Mouse (Mus musculus): ENCODE data around the gene Adamts14. TPM values are rescaled to one million over a fixed set of nuclear protein-coding genes. Genes with fewer than 3 reads are reported as not detected.

Adamts14 gene
- total RNA-seq, 1 experiment from 2014 or later, result 2.8 TPM

DNA sequence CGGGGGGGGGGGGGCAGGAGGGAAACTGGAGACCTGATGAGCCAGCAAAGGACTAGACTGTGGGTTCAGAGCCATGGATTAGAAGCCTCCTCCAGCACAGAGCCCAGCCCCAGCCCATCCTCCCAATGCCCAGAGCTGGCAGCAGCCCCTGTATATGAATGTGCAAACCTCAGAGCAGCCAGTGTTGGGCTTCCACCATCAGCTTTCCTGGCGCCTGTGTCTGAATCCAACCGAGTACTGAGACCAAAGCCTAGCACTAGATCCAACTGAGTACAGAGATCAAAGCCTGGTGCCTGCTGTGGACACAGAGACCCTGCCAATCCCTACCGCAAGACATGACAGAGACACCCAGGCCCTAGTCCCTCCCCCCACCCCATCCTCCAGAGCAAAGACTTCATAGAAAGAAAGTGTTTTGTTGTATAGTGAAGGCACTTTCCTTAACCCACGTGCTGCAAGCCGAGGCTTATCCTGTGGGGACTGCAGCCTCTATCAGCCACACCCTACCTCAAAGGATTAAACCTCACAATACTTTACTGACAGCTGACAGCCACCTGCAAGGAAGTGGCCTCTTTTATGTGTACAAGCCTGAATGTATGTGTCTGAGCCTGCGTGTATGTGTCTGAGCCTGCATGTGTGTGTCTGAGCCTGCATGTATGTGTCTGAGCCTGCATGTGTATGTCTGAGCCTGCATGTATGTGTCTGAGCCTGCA is 40.2 kb downstream of the Adamts14 start:
- DNase-seq, result no peak

DNA sequence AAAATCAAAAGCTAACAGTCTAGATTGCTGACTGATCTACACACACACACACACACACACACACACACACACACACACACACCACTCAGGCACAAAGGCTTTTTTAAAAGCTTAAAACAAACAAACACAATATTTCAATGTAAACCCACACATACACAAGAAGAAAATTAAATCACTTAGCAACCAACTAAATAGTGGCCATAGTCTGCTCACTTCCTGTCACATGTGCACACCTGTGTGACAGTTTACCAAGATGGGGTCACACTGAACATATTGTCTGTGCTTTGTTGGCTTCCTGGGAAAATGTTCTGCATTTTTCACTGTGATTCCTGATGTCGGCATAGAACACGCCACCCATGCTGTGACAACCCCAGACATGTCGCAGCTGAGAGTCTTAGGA is 41.5 kb downstream of the Adamts14 start:
- DNase-seq, result no peak

DNA sequence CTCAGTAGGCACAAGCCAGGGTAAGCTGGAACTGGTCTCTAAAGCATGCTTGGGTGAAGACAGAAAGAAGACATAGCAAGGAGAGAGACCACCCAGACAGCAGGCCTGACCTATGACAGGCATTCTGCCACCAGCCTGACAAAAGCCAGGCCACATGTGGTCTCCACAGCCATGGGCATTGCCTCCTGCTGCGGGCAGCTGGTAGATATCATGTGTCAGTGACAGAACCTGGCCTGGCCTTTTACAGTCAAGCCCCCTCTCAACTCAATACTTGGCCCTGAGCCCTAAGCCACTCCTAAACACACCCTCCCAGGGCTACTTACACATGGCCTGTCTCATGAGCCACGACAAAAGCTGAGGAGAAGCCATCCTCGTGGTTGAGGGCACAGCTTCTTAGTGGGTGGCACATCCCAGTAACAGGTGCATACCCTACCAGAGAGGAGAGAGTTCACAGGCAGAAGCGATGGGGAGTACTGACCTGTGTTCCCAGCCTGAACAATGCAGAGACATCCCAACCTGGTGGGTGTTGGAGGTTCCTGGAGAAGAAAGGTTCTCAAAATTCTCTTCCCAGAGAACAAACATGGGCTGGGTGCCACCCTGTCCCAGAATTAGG is 46.3 kb downstream of the Adamts14 start:
- DNase-seq, result no peak

DNA sequence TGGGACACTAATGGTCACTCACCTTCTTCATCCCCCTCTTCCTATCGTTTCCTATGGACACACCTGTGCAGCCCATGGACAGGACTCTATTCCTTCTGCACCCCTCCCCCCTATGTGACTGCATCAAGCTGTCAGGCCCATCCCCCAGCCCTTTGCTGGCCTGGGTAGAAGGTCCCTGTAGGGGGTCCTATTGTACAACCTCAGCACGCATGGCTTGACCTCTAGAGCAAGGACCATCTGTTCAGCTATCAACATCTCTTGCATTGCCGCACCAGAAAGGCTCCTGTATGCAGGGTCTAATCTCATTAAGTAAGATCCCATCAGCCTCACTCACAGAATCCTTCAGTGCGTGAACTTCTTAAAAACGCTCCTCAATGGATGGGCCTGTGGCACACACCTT is 47.5 kb downstream of the Adamts14 start:
- no peak for DNase-seq

DNA sequence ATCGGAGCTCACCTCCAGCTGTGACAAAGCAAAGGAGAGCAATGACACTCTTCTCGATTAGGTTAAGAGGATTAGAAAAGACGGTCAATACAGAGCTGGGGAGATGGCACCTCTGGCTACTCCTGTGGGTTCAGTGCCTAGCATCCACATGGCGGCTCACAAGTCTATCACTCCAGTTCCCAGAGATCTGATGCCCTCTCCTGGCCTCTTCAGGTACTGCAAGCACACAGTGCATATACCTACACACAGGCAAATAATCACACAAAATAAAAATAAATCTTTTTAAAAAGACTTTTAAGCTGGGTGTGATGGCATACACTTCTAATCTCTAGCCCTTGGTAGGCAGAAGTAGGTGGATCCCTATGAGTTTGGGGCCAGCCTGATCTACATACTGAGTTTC is 53.9 kb downstream of the Adamts14 start:
- no peak for DNase-seq

DNA sequence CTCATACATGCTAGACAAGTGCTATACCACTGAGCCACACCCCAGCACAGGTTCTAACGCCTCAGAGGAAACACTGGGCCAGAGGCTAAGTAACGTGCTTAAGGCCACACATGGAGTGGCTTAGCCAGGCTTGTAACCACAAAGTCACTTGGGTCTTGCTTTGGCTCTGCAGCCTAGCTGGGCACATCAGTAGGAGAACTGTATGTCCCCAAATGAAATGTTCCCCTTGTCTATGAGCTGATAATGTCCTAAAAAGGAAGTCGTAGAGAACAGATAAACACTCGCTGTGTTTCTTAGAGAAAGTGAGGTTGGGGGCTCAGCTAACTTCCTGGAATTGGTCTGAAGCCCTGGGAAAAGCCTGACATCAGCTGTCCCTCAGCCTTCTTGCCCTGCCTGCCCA is 57.1 kb downstream of the Adamts14 start:
- no peak for DNase-seq

DNA sequence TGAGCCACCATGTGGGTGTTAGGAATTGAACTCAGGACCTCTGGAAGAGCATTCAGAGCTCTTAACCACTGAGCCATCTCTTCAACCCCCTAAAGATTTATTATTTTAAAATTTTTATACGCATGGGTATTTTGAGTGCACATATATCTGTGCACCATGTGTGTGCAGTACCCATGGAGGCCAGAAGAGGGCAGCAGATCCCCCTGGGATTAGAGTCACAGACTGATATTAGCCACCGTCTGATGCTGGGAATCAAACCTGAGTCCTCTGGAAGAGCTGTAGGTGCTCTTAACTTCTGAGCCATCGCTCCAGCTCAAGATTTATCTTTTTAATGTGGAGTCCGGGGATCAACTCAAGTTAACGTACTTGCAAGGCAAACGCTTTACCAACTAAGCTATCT is 57.6 kb downstream of the Adamts14 start:
- no peak for DNase-seq

DNA sequence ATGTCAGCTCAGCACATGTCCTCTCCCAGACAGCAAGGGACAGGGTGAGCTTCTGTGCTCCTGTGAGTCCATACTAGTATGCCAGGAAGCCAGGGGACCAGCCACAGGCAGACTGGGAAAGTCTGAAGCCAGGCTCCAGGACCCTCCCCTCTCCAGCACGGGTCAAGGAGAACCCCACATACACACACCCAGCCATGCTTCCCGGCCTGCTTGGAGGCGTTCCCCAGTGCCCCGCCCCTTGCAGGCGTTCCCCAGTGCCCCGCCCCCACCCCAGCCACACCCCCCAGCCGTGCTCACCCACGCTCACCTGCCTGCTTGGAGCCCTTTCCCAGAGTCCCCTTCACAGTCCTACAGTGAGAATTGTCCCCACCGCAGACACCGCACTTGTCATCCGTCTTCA is 60.4 kb downstream of the Adamts14 start:
- no peak for DNase-seq

DNA sequence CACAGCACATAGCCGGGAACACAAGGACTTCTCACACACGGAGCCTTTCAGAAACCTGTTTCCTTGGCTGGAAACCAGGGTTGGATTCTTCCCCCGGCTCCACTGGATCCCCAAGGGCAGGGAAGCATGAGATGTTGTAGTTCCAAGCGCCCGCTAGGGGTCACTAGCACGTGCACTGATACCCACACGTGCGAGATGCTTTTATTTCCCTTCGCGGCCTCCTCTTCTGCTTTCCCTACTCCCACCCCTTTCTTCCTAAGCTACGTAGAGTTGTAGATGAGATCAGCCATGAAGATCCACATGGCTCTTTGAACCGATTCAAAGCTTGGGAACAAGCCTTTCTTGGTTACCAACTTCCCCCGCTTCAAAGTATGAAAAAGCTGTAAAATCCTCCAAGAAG is 61.5 kb downstream of the Adamts14 start:
- DNase-seq, result peak; percentile 65

DNA sequence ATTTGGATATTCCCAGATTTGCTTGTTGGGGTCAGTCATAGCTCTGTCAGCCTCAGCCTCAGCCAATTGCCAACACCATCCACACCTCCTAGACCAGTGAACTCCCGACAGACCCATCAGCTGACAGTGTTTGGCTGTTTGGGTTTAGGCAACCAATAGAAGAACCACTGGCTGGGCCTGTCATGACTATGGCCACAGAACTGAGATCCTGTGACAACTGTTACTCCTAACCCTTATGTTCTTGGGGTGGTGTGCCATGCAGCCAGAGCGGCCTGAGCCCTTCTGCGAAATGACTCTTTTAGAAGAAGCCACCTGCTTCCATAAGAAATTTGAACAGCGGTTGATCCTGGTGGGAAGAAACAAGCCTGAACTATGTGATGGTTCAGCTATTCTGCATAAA is 62.1 kb downstream of the Adamts14 start:
- DNase-seq, result no peak

DNA sequence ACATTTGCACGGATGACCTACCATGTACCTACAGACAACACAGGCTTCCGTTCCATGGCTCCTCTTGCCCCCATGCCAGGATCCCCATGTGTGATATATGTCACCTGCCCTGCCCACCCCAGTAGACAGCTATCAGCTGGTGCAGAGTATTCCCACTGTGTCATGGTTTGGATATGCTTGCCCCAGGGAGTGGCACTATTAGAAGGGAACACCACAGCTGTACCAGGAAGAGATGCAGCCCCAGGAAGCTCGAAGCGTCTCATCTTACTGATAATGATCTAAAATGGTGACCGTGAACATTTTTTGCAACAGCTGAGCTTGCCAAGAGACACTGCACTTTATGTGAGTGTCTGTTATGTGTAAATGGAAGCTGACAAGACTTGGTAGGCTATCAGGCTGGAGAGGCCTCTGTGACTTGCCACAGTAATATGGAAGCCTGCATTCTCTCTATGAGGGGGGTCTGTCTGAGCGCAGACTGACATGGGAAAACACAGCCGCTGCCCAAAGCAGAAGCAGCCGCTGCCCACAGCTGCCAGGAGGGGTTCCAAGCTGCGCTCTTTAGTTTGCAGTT is 65.0 kb downstream of the Adamts14 start:
- no peak for DNase-seq

DNA sequence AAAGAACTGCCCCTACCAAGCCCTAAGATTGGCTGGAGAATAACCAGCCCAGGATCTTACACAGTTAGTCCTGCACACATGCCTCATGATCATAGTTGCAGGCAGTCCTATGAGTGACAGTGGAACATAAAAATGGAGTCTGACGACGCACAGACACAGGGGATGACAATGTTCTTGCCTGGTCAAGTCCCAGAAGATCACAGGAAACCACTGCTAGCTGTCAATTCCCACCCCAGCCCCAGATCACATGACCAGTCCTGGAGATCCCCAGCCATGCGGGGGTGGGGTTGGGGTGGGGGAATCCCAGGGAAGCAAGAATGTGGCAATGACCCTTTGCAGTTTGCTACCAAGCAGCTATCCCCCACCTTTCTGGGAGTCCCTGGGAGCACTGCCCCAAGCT is 69.3 kb downstream of the Adamts14 start:
- DNase-seq, result no peak

DNA sequence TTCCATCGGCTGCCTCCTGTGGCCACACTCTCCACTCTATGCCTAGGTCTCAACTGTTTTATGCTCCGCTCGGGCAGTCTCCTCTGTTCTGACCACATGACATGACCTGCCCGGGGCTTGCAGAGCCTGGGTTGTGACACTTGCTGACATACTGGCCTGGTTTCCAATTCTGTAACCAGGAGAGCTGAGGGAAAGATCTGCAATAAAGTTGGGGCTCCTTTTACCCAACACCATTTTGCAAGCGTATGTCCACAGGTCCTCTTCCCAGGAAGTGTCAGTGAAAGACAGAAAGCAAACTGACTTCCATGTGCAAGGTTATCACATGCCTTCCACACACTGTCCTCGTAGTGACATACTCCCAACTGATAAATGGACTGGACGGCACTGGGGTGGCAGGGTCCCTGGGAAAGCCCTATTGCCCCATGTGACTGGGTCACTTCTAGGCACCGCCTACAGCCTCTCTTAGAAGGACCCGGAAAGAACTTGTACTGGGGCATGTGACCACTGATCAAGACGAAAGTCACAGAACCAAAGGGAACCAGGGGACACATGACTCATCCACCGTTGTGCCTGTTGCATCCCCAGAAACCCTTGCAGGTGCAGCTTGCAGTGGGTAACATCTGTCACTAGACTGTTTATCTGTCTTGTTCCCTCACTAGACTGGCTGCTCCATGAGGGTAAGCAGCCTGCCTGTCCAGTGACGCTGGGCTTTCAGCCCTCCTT is 71.5 kb downstream of the Adamts14 start:
- no peak for DNase-seq

DNA sequence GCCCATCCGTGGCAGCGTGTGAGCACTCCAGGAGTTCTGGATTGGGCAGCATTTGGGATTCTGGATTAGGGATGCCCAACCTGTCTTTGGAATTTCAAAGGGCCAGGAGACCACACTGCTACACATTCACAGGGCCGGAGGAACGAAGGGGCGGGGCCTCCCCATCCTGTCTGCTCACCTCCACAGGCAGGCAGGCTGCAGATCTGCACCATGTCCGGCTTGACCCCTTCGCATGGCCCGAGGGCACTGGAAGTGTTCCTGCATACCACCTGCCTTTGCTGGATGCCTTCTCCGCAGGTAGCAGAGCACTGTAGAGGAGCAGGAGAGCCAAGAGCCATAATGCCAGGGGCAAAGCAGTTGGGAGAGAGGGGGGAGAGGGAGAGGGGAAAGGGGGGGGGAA is 72.2 kb downstream of the Adamts14 start:
- DNase-seq, result no peak

DNA sequence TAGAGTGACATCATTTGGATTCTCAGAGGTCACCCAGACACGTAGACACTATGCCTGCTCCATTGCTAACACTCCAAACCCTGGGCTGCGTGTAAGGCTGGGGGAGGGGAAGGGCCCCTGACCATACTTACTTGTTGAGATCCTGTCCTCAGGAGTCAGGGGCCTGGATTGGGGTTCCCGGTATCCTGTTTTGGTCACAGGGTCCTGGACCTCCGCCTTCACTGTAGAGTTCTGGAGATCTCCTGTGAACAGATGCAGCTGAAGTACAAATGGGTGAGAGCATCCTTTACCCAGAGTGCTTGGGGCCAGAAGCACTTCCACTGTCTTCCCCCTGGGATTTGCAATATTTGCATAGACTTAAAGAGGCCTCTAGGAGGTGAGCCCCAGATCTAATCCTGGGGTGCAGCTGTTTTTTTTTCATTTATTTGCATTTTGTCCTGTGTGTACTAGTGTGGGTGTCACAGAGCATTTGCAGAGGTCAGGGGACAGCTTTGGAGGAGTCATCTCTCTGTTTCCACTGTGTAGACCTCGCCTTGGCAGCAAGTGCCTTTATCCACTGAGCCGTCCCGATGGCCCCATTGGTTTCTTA is 72.9 kb downstream of the Adamts14 start:
- DNase-seq, result no peak

DNA sequence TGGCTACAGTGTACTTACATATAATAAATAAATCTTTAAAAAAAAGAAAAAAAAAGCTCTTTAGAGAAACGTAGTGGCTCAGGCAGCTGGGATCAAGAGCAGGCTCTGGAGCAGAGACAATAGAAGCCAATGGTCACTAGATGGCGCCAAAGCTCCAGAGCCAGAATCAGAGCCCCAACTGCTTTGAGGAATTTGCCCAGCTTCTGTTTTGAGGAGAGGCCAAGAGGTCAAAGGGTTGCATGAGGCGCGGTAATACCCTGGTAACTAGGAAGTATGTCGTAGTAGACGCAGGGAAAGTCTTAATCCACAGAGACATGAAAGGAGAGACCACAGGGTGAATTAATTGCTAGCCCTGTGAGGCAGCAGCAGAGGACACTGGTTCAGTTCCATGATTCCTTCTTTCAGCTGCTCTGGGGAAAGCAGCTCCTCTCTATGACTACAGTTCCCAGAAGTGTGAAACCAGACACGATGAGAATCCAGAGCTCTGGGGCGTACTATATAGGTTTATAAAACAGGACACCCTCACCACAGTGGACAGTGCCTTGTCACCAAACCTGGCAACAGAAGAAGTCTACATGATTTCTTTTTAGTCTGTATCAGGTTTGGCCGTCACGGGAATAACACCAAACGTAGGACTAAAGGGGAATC is 73.5 kb downstream of the Adamts14 start:
- DNase-seq, result peak; percentile 69

DNA sequence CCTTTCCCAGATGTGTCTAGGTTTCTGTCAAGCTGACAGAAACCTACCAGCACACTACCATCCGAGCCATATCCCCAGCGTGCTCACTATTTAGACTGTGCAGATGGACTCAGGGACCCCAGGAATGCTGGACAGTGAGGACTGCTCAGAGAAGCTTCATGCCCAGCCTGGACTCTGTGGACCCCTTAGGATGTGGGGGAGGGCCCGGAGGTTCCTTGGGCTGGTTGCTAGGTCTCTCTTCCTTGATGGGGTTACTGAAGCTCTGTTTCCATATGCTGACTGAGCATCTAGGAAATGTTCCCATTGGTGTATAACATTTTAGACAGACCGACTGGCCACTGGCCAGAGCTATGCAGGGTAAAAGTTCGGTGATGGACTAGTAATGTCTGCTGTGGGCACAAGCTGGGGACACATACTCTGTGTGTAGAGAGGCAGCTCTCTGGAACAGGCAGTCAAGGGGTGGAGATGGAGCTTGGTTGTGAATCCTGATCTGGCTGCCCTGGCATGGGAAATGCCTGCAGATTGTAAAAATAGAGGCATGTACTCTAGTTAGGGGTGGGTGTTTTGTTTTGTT is 77.4 kb downstream of the Adamts14 start:
- no peak for DNase-seq

DNA sequence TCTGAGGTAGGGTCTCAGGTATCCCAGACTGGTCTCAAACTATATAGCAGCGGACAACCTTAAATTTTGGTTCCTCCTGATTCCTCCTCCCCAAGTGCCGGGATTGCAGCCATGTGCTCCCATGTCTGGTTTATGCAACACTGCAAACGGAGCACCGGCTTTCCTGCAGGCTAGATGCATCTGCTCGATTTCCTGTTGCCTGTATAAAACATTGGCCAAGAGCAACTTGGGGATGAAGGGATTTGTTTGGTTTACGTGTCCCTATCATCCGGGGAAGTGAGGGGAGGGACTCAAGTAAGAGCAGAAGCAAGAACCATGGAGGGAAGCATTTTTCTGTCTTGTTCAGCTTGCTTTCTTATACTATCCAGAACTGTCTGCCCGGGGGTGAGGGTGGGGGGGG is 78.0 kb downstream of the Adamts14 start:
- no peak for DNase-seq

DNA sequence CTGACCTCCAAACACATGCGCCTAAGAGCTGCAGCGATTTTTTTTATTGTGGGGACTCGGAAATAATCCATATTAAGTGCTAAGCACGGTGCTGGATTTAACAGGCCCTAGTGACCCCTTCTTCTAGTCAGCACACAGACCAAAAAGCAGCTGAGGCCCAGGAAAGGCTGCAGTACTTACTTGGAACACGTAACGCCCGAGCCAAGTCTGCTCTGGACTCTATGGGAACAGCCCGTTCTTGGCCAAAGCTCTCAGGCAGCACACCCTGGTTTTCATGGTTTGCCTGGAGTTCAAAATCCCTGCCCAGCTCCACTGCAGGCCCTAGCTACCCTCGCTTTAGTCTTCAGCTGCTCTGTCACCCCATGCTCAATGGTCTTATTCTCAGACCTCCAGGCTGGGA is 78.6 kb downstream of the Adamts14 start:
- no peak for DNase-seq

DNA sequence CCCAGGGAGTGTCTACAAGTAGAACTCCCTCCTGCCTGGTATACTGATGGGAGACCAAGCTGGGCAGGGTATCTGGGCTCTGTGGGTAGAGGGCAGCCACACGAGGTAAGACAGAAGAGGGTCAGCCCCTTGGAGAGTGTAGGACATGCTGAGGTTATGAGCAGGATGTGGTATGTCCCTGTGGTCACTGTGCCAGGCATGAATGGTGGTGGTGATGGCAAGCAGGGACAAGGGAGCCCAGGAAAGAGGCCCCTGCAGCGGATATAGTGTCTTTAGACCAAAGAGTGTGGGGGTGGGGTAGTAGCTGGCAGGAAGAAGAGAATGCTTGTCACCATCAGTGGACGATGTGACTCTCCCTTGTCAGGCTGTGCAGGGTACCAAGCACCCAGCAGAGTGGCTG is 85.2 kb downstream of the Adamts14 start:
- DNase-seq, result no peak

DNA sequence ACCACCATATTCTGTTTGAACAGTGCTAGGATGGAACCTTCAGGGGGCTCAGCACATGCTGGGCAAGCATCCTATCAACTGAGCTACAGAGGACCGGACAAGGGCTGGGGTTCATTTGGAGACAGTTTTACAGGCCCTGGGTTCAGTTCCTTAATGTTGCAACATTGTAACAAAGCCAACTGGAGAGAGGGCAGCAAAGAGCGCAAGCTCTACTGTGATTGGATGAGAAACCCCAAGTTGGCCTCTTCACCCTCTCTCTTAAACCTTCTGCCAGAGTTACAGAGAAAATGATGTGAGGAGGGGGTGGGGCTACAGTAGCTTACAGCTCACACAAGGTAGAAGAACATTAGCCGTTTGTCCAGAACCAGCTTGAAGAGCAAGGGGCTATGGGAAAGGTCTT is 86.2 kb downstream of the Adamts14 start:
- DNase-seq, result no peak

DNA sequence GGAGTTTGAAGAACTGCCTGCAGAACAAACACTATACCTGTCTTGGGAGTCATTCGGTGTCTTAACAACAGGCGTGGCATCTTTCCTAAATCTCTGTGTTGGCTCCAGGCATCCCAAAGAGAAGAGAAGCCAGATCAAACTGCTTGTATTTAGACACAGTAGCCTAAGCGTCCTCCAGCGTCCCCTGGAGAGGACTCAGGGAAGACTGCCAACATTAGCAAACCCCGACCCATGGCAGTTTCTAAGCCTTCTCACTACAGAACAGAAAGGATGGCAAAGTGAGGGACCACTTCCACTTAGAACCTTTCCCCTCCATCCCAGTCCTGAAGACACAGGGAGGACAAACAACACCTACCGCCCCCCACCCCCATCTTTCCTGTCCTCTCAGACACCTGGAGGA is 93.3 kb downstream of the Adamts14 start:
- DNase-seq, result no peak

Measured in adrenal gland, postnatal 25 days (tissue).